Mouse (Mus musculus) retina, postnatal 7 days (tissue): ENCODE results near the gene Sgsm3.

Experiments
- DNase-seq: peaks from one replicate; pipeline ENCODE4 v3.0.0-alpha.2; 2012; ENCODE audit warnings: low read depth, low spot score

Gene Sgsm3

GRCm38 (mm10) chr15:81026901-81027300, 49.3 kb downstream of the Sgsm3 start:
- no peak for DNase-seq

- DNase-seq, result peak; percentile 56
Observed at GRCm38 (mm10) chr15:81027378-81028173, 50.0 kb downstream of the Sgsm3 start.

- DNase-seq, result no peak
Observed at GRCm38 (mm10) chr15:81030891-81031425, 53.4 kb downstream of the Sgsm3 start.

DNA sequence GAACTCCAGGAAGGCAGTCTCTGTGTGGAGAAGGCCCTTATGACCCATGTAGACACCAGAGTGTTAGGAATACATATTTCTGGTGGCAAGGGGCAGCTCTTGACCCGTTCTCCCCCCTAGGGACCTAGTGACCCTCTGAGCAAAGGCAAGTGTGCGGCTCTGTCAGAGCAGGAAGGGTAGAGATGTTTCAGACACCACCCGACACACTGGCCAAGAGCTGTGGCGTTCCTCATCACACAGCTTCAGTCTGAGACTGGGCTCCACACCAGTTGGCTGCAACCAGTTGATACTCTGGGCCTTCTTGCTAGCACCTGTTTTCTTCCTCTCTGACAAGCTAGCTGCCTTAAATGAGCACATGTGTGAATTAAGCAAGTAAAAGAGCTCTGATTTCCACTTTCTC, 54.0 kb downstream of the Sgsm3 start:
- DNase-seq, result no peak

DNA sequence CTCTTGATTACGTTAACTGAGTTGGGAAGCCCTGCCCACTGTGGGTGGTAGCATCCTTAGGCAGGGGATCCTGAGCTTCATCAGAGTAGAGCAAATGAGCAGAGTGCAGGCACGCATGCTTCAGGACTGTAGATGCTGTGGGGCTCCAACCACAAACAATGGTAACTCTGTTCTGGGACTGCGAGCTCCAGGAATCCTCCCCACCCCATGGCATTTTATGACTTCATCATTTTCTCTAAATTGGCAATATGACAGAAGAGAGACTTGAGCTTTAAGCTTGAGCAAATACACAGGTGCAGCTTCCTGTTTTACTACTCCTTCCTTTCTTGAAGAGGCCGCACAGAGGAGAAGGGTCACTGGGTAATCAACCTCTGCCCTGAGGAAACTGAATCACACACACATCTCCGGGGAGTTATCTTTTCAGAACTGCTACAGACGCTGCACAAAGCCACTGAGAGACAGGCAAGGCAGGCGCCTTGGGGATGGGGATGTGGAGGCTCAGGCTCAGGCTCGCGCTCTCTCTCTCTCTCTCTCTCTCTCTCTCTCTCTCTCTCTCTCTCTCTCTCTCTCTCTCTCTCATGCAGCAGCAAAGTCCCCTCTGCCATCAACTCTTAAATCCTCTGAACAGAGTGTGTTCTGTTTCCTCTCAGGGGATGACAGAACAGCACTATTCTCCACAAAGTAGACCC, 55.5 kb downstream of the Sgsm3 start:
- no peak for DNase-seq

DNA sequence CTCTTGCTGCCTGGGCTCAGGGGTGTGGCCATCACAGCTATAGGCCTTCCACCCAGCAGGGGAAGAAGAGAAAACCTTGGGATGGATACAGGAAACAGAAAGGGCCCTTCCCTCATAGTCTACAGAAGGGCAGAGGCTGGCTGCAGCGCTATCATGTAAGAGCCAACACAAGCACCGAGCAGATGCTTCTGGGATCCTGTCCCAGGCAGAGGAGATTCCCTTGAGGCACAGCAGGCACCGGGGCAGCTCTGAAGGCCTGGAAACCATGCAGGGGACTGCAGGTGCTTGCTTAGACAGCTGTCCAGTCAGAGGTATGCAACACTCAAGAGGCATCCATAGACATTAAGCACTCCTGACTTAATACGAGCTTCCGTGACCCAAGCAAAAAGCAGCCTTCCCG, 56.6 kb downstream of the Sgsm3 start:
- no peak for DNase-seq

- DNase-seq, result no peak
Observed at GRCm38 (mm10) chr15:81035417-81036162, 58.0 kb downstream of the Sgsm3 start.

GRCm38 (mm10) chr15:81038419-81038818, 60.9 kb downstream of the Sgsm3 start:
- DNase-seq, result no peak

DNA sequence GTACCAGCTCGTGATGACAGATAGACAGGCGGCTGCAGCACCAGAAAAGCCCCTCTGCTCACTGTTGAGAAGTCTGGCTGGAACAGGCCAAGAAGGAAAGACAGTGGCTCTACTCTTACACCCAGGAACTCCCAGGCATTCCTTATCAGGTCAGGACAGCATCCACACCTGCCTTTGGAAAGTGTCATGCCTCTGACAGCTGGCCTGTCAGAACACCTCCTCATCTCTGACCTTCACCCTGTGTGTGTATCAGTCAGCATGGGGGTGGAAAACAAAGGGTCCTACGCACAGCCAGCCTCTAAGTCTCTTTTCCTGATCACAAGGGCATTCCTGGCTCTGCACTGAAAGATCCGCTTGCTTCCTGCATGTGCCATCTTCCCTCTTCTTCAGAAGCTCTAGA, 64.2 kb downstream of the Sgsm3 start:
- no peak for DNase-seq

DNA sequence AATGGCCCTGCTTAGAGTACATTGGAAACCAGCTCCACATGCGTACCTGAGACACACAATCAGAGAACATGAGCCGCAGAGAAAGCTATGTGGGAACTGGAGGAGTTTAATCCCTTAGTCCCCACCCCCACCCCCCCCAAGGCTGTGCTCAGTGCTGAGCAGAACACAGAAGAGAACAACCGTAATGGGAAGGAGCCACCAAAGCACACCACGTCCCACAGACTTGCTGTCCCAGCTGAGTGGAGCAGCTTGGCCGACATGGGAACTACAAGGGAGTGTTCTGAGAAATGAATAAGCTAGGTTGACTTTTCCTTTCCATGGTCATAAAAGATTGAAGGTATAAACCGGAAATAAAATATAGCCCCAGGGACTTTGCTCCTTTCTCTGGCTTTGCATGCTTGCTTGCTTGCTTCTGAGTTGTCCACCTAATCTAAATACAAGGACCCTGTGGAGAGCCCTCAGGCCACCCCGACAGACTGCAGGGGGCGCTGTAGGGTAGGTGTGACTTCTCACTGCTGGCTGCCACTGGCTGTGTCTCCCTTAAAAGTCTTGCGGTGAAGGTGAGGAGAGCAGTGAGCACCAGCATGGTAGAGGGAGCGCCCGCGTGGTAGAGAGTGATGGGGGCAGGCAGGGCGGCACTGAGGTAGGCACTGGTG, 64.8 kb downstream of the Sgsm3 start:
- DNase-seq, result no peak

GRCm38 (mm10) chr15:81044446-81044845, 66.9 kb downstream of the Sgsm3 start:
- no peak for DNase-seq

DNA sequence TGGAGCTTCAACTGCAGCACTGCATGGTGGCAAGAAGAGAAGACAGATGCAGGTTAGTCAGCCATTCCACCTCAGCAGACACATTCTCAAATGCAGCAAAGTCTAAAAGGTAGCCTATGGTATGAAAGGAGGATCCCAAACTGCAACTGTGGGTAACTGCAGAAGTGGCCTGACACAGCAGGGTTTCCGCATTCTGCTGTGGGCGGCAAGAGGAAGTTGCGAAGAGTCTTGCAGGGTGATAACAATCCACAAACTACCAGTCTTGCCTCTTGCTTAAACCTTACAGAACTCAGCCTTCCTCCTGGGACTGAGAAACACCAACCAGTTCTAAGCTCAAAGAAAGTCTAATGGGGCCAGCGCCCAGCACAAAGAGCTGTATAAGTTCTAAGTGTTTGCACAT, 67.8 kb downstream of the Sgsm3 start:
- no peak for DNase-seq

DNA sequence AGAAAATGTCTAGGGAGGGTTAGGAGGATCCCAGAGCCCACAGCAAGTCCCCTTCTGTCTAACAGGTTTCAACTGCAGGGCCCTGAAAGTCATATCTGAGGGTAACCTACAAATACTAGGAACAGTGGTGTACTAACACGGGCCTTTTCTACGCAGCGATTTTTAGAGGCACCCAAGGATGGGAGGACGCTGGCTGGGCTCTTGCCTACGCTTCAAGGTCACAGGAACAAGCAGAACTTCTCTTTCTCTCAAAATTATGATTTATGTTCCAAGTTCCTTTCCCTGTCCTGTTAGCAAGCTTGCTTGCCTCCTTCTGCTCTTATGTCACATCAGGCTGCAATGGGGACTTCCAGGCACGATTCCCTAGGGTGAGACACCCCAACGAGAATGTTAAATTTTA, 68.5 kb downstream of the Sgsm3 start:
- DNase-seq, result no peak

DNA sequence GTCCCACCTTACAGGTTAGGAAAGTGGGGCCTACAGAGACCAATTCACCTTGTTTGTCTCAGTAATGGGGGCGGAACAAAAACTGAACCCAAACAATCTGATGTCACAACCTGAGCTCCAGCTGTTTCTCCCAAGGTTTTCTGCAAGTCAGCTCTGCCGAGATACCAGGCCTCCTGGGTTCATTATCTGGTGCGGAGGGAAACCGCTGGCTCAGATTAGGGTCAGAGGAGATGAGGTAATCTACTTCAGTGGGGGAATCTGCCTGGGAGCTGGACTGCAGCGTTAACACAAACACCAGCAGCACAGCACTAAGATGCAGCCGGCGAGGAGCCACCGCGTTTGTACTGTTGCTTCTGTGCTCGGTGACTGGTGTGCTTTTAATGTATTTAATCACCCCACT, 69.9 kb downstream of the Sgsm3 start:
- no peak for DNase-seq

DNA sequence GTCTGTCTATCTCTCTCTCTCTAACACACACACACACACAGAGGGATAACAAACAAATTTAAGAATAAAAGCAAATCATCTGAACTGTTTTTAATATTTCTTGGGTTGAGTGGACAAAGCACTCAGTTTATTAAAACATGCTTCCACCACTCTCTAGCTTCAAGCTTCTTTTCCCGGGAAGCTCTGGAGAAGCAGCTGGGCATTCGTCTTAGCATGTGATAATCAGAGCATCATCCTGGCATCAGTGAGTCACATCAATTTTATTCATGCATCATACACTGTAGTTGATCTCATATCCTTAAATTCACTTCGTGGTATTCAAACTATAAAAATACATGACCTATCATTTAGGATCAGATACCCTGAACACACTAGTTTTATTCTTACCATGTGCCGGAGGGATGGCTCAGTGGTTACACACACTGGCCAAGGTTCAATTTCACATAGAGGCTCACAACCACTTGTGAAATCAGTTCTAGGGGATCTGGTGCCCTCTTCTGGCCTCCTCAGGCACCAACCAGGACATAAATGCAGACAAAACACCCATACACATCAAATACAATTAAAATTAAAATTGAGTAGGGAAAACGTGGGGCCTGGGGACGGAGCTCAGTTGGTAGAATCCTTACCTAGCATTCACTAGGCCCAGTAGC, 72.0 kb downstream of the Sgsm3 start:
- DNase-seq, result no peak

GRCm38 (mm10) chr15:81050488-81050887, 72.9 kb downstream of the Sgsm3 start:
- no peak for DNase-seq

DNA sequence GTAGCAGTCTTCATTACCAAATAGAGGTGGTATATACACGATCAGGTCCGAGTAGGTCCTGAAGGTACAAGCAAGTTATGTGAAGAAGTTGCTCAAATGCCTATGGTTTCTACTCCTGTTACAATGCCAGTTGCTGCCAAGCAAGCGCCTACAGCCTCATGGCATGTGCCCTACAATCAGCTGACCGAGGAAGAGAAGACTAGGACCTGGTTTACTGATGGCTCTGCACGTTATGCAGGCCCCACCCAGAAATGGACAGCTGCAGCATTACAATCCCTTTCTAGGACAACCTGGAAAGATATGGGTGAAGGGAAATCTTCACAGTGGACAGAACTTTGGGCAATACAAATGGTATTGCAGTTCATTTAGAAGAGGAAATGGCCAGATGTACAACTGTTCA, 74.9 kb downstream of the Sgsm3 start:
- no peak for DNase-seq

DNA sequence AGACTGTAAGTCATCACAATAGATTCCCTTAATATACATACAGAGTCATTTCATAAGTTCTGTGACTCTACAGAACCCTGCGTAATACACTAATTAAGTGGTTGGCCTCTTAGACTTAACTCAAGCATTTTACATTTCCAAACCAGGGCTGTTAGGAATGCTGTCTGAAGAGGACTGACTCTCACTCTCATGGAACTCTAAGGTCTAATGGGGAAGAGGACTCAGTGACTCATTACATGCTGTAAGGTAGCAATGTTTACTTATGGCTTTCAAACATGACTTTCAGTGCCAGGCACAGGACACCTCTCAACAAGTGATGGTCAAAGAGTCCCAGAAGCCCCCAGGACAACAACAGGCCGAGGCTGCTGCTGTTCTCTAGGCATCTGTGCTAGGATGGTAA, 77.9 kb downstream of the Sgsm3 start:
- DNase-seq, result no peak

GRCm38 (mm10) chr15:81057736-81058135, 80.2 kb downstream of the Sgsm3 start:
- DNase-seq, result no peak

DNA sequence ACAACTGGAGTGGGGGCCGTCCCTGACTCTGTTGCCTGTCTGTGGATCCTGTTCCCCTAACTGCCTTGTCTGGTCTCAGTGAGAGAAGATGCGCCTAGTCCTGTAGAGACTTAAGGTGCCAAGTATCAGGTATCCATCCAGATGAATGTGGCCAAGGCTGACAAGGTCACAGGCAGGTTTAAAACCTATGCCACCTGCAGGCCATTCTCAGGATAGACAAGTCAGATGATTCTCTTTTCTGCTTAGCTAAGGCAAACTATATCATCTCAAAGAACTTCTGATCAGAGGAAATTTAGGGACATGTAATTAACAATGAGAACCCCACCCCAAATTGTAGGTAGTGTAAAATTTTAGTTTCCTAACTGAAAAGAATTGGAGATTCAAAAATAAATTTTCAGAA, 83.4 kb downstream of the Sgsm3 start:
- no peak for DNase-seq
